Mouse (Mus musculus): ENCODE measurements around the gene Tbl3. TPM values are rescaled to one million over a fixed set of nuclear protein-coding genes. Genes with fewer than 3 reads are reported as not detected.

Gene Tbl3
- total and polyA plus RNA-seq, 2 experiments from 2014 or later = 30.1 to 42.2 TPM

- 10% methylated on average over 47 of the region's 51 CpGs for WGBS
Observed at GRCm38 (mm10) chr17:24695326-24696010, 12.0 kb downstream of the Tbl3 start.

GRCm38 (mm10) chr17:24692385-24692784 lies 15.1 kb downstream of the Tbl3 start:
- WGBS = 83% methylated on average over 5 of the region's 5 CpGs
- no peak overlapping the region for H3K4me2 ChIP-seq (ENCODE audit: low read depth, low read length)

More at GRCm38 (mm10) chr17:24695326-24696010, 12.0 kb downstream of the Tbl3 start:
- peaks cover 4% of the 10 kb centered on the region for H3K27me3 ChIP-seq (ENCODE audit: control insufficient read depth, insufficient read depth, low read length)
- H3K9ac ChIP-seq (replicated peaks; ENCODE audit: low read depth, low read length) = peak overlapping the region; percentile 83
- TF ChIP-seq EP300 (IDR thresholded peaks at IDR 0.05; ENCODE audit: low read depth) = no peak
- TF ChIP-seq CTCF (IDR thresholded peaks at IDR 0.05; ENCODE audit: low read depth) = no peak
- peaks cover 18% of the 10 kb centered on the region for H3K4me1 ChIP-seq (ENCODE audit: control insufficient read depth, insufficient read depth)
- peak overlapping the region; percentile 69 for H3K27ac ChIP-seq (ENCODE audit: low read depth)
- peaks cover 7% of the 10 kb centered on the region for H3K36me3 ChIP-seq (replicated peaks; ENCODE audit: control insufficient read depth, insufficient read depth, low read length)
- H3K9me3 ChIP-seq (replicated peaks; ENCODE audit: control insufficient read depth, low read length) = no peaks in the 10 kb centered on the region
- DNase-seq (ENCODE audit: low spot score) (no peak), ATAC-seq (ENCODE audit: insufficient read depth, low read depth) (peak; percentile 25)
- H3K4me2 ChIP-seq (ENCODE audit: low read depth, low read length) = peak overlapping the region; percentile 73
- H3K4me3 ChIP-seq (ENCODE audit: low read depth, low read length) = peak overlapping the region; percentile 87

DNA sequence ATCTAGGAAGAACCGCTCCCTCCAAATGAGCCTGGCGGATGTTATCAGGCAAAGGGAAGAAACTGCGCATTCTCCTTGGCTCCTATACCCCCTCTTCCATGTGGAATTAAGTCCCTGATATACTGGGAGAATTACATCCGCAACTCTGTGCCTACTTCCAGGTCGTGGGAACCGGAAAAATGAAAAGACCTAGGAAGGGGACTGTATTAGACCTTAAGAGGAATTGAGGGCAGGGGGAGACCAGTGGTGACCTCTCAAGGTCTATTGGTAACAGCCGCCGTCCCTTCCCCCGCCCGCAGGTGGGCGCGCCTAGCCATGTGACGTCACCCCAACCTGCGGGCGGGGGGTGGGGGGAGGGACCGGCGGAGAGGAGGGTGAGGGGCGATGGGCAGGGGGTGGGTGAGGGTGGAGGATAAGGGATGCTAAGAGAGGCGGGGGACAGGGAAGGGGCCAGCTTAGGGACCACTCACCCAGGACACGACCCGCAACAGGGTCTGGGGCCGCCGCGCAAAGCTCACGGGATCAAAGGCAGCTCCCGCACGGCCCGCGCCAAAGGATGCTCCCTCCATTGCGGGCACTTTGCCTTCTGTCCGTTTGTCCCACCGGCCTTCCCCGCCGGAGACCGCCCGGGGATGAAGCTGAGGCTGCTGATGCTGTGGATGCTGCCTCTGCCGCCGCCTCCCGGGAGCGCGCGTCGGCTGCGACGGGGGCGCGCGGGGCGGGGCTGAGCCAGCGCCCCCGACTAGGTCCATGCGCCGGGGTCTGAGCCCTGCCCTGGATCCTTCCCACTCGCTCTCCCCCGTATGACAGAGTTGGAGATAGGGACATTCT lies 18.0 kb downstream of the Tbl3 start, which contains the start of gene Syngr3:
TSS of gene Syngr3 (minus strand) at position 705 of the 831 bp plus-strand sequence.
- no peak for ATAC-seq (ENCODE audit: insufficient read depth, low read depth)
- 1% methylated on average over 47 of the region's 55 CpGs for WGBS
- H3K27me3 ChIP-seq (ENCODE audit: control insufficient read depth, insufficient read depth, low read length) = peaks cover 44% of the 10 kb centered on the region

More at GRCm38 (mm10) chr17:24692385-24692784, 15.1 kb downstream of the Tbl3 start:
- DNase-seq (ENCODE audit: low spot score) (no peak), ATAC-seq (ENCODE audit: insufficient read depth, low read depth) (no peak)
- no peak overlapping the region for H3K9ac ChIP-seq (replicated peaks; ENCODE audit: low read depth, low read length)
- peaks cover 35% of the 10 kb centered on the region for H3K27me3 ChIP-seq (ENCODE audit: control insufficient read depth, insufficient read depth, low read length)
- H3K36me3 ChIP-seq (replicated peaks; ENCODE audit: control insufficient read depth, insufficient read depth, low read length) = no peaks in the 10 kb centered on the region
- H3K27ac ChIP-seq (ENCODE audit: low read depth) = no peak overlapping the region
- H3K9me3 ChIP-seq (replicated peaks; ENCODE audit: control insufficient read depth, low read length) = no peaks in the 10 kb centered on the region
- peaks cover 23% of the 10 kb centered on the region for H3K4me1 ChIP-seq (ENCODE audit: control insufficient read depth, insufficient read depth)
- H3K4me3 ChIP-seq (ENCODE audit: low read depth, low read length) = no peak overlapping the region
- TF ChIP-seq CTCF (IDR thresholded peaks at IDR 0.05; ENCODE audit: low read depth) (no peak), EP300 (IDR thresholded peaks at IDR 0.05; ENCODE audit: low read depth) (no peak)

DNA sequence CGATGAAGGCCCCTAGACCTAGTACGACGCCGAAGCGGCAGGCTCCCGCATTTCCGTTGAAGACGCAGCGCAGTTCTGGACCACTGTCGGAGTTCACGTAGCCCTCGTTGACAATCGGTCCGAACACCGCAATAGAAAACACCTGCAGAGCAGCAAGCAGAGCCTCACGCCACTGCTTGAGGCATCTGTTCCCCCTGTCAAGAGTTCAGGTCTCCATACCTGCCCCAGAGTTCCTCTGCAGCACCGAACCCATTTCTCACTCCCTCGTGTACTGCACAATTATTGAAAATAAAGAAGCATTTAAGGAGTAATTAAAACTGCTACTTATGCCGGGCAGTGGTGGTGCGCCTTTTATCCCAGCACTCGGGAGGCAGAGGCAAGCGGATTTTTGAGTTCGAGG lies 19.9 kb downstream of the Tbl3 start:
- no peak overlapping the region for H3K27ac ChIP-seq (ENCODE audit: low read depth)

More for the DNA sequence above, 18.0 kb downstream of the Tbl3 start, which contains the start of gene Syngr3:
- H3K4me2 ChIP-seq (ENCODE audit: low read depth, low read length) = peak within 1 kb of the TSS; percentile 62
- peak within 1 kb of the TSS; percentile 44 for H3K4me3 ChIP-seq (ENCODE audit: low read depth, low read length)
- TF ChIP-seq EP300 (IDR thresholded peaks at IDR 0.05; ENCODE audit: low read depth) = no peak
- no peak for TF ChIP-seq CTCF (IDR thresholded peaks at IDR 0.05; ENCODE audit: low read depth)
- peaks cover 13% of the 10 kb centered on the region; the same call in 1 of the 2 replicates for H3K4me1 ChIP-seq (ENCODE audit: control insufficient read depth, insufficient read depth)
- H3K9me3 ChIP-seq (replicated peaks; ENCODE audit: control insufficient read depth, low read length) = no peaks in the 10 kb centered on the region
- DNase-seq (ENCODE audit: low spot score) = no peak
- peak within 1 kb of the TSS; percentile 28; the same call in 1 of the 2 replicates for H3K9ac ChIP-seq (replicated peaks; ENCODE audit: low read depth, low read length)
- H3K36me3 ChIP-seq (replicated peaks; ENCODE audit: control insufficient read depth, insufficient read depth, low read length) = no peaks in the 10 kb centered on the region
- no peak within 1 kb of the TSS for H3K27ac ChIP-seq (ENCODE audit: low read depth)

GRCm38 (mm10) chr17:24687146-24687595 lies 20.3 kb downstream of the Tbl3 start:
- H3K27me3 ChIP-seq (ENCODE audit: control insufficient read depth, insufficient read depth, low read length) = peaks cover 44% of the 10 kb centered on the region
- H3K9ac ChIP-seq (replicated peaks; ENCODE audit: low read depth, low read length) = peak overlapping the region; percentile 12; the same call in 1 of the 2 replicates
- ATAC-seq (ENCODE audit: insufficient read depth, low read depth) (peak; percentile 55), DNase-seq (ENCODE audit: low spot score) (no peak)
- 3% methylated on average over 24 of the region's 25 CpGs for whole genome bisulfite sequencing
- H3K4me1 ChIP-seq (ENCODE audit: control insufficient read depth, insufficient read depth) = peaks cover 13% of the 10 kb centered on the region; the same call in 1 of the 2 replicates
- H3K4me3 ChIP-seq (ENCODE audit: low read depth, low read length) = peak overlapping the region; percentile 39
- H3K4me2 ChIP-seq (ENCODE audit: low read depth, low read length) = peak overlapping the region; percentile 58
- no peaks in the 10 kb centered on the region for H3K9me3 ChIP-seq (replicated peaks; ENCODE audit: control insufficient read depth, low read length)
- H3K27ac ChIP-seq (ENCODE audit: low read depth) = no peak overlapping the region
- no peak for TF ChIP-seq CTCF (IDR thresholded peaks at IDR 0.05; ENCODE audit: low read depth)
- TF ChIP-seq EP300 (IDR thresholded peaks at IDR 0.05; ENCODE audit: low read depth) = no peak
- H3K36me3 ChIP-seq (replicated peaks; ENCODE audit: control insufficient read depth, insufficient read depth, low read length) = peaks cover 5% of the 10 kb centered on the region; the same call in 1 of the 2 replicates

More for the DNA sequence above, 19.9 kb downstream of the Tbl3 start:
- Histone ChIP-seq H3K9ac (replicated peaks; ENCODE audit: low read depth, low read length) (peak overlapping the region; percentile 12; the same call in 1 of the 2 replicates), H3K4me1 (ENCODE audit: control insufficient read depth, insufficient read depth) (peaks cover 13% of the 10 kb centered on the region; the same call in 1 of the 2 replicates), H3K9me3 (replicated peaks; ENCODE audit: control insufficient read depth, low read length) (no peaks in the 10 kb centered on the region), H3K4me3 (ENCODE audit: low read depth, low read length) (peak overlapping the region; percentile 39), H3K27me3 (ENCODE audit: control insufficient read depth, insufficient read depth, low read length) (peaks cover 44% of the 10 kb centered on the region), H3K4me2 (ENCODE audit: low read depth, low read length) (peak overlapping the region; percentile 58), H3K36me3 (replicated peaks; ENCODE audit: control insufficient read depth, insufficient read depth, low read length) (0 out of 2 replicates have a peak, but pooled peaks cover under 1% of the 10 kb centered on the region)
- TF ChIP-seq CTCF (IDR thresholded peaks at IDR 0.05; ENCODE audit: low read depth) (no peak), EP300 (IDR thresholded peaks at IDR 0.05; ENCODE audit: low read depth) (no peak)
- 24% methylated on average over 23 of the region's 23 CpGs for WGBS
- DNase-seq (ENCODE audit: low spot score) (no peak), ATAC-seq (ENCODE audit: insufficient read depth, low read depth) (no peak)

Measured in heart, postnatal 0 days (tissue).